Mouse (Mus musculus): ENCODE results near the gene Cdk11b. TPM values are rescaled to one million over a fixed set of nuclear protein-coding genes. Genes with fewer than 3 reads are reported as not detected.

The Cdk11b gene
- polyA plus RNA-seq, 1 experiment from 2014 or later = 72.9 TPM

GRCm38 (mm10) chr4:155653451-155654182 is 29.0 kb downstream of the Cdk11b start:
- Histone ChIP-seq H3K4me3 (ENCODE audit: low read depth, low read length) (peak overlapping the region; percentile 34), H3K27ac (ENCODE audit: low read depth, low read length) (no peak overlapping the region), H3K36me3 (ENCODE audit: control insufficient read depth, insufficient read depth, low read length) (peaks cover 20% of the 10 kb centered on the region), H3K4me1 (ENCODE audit: control insufficient read depth, insufficient read depth, low read length) (peaks cover 23% of the 10 kb centered on the region), H3K9ac (ENCODE audit: low read length) (peak overlapping the region; percentile 60), H3K9me3 (ENCODE audit: control insufficient read depth, low read length) (no peaks in the 10 kb centered on the region), H3K4me2 (peak overlapping the region; percentile 72), H3K27me3 (ENCODE audit: control insufficient read depth, insufficient read depth, low read length) (peaks cover 55% of the 10 kb centered on the region)
- peak; percentile 43 for ATAC-seq (ENCODE audit: low FRiP score)
- DNase-seq (ENCODE audit: low spot score, missing footprints) = peak; percentile 95
- under 1% methylated on average over 31 of the region's 31 CpGs for WGBS

- peaks cover 23% of the 10 kb centered on the region for H3K4me1 ChIP-seq (ENCODE audit: control insufficient read depth, insufficient read depth, low read length)
- 0 out of 2 replicates have a peak, but pooled peaks have one; percentile 10 for ATAC-seq (ENCODE audit: low FRiP score)
- H3K27me3 ChIP-seq (ENCODE audit: control insufficient read depth, insufficient read depth, low read length) = peaks cover 55% of the 10 kb centered on the region
- H3K9ac ChIP-seq (ENCODE audit: low read length) = peak overlapping the region; percentile 29
- no peak overlapping the region for H3K27ac ChIP-seq (ENCODE audit: low read depth, low read length)
- H3K9me3 ChIP-seq (ENCODE audit: control insufficient read depth, low read length) = no peaks in the 10 kb centered on the region
- H3K4me3 ChIP-seq (ENCODE audit: low read depth, low read length) = peak overlapping the region; percentile 34; the same call in 1 of the 2 replicates
- DNase-seq (ENCODE audit: low spot score, missing footprints) = no peak
- WGBS = 0% methylated on average over 6 of the region's 6 CpGs
- peak overlapping the region; percentile 72 for H3K4me2 ChIP-seq
- peaks cover 15% of the 10 kb centered on the region for H3K36me3 ChIP-seq (ENCODE audit: control insufficient read depth, insufficient read depth, low read length)
Measured at GRCm38 (mm10) chr4:155654183-155654455, 29.5 kb downstream of the Cdk11b start.

- H3K4me3 ChIP-seq (ENCODE audit: low read depth, low read length) = peak overlapping the region; percentile 34
- DNase-seq (ENCODE audit: low spot score, missing footprints) (peak; percentile 93), ATAC-seq (ENCODE audit: low FRiP score) (peak; percentile 47)
- H3K4me1 ChIP-seq (ENCODE audit: control insufficient read depth, insufficient read depth, low read length) = peaks cover 23% of the 10 kb centered on the region
- peaks cover 10% of the 10 kb centered on the region for H3K36me3 ChIP-seq (ENCODE audit: control insufficient read depth, insufficient read depth, low read length)
- WGBS = 1% methylated on average over 52 of the region's 52 CpGs
- no peak overlapping the region for H3K27ac ChIP-seq (ENCODE audit: low read depth, low read length)
- no peaks in the 10 kb centered on the region for H3K9me3 ChIP-seq (ENCODE audit: control insufficient read depth, low read length)
- H3K4me2 ChIP-seq = peak overlapping the region; percentile 72
- H3K9ac ChIP-seq (ENCODE audit: low read length) = peak overlapping the region; percentile 29; the same call in 1 of the 2 replicates
- peaks cover 55% of the 10 kb centered on the region for H3K27me3 ChIP-seq (ENCODE audit: control insufficient read depth, insufficient read depth, low read length)
Measured at GRCm38 (mm10) chr4:155654456-155655298, 30.0 kb downstream of the Cdk11b start.

GRCm38 (mm10) chr4:155656214-155656751 is 31.6 kb downstream of the Cdk11b start:
- ATAC-seq (ENCODE audit: low FRiP score) (no peak), DNase-seq (ENCODE audit: low spot score, missing footprints) (no peak)
- no peak overlapping the region for H3K27ac ChIP-seq (ENCODE audit: low read depth, low read length)
- 92% methylated on average over 13 of the region's 13 CpGs for WGBS
- H3K27me3 ChIP-seq (ENCODE audit: control insufficient read depth, insufficient read depth, low read length) = peaks cover 50% of the 10 kb centered on the region
- peaks cover under 1% of the 10 kb centered on the region; the same call in 1 of the 2 replicates for H3K36me3 ChIP-seq (ENCODE audit: control insufficient read depth, insufficient read depth, low read length)
- H3K9me3 ChIP-seq (ENCODE audit: control insufficient read depth, low read length) = no peaks in the 10 kb centered on the region
- no peak overlapping the region for H3K4me2 ChIP-seq
- no peak overlapping the region for H3K4me3 ChIP-seq (ENCODE audit: low read depth, low read length)
- H3K4me1 ChIP-seq (ENCODE audit: control insufficient read depth, insufficient read depth, low read length) = peaks cover 23% of the 10 kb centered on the region
- H3K9ac ChIP-seq (ENCODE audit: low read length) = no peak overlapping the region

- no peak overlapping the region for H3K9ac ChIP-seq (ENCODE audit: low read length)
- DNase-seq (ENCODE audit: low spot score, missing footprints) = no peak
- peaks cover 24% of the 10 kb centered on the region for H3K27me3 ChIP-seq (ENCODE audit: control insufficient read depth, insufficient read depth, low read length)
- no peak overlapping the region for H3K4me2 ChIP-seq
- no peak for ATAC-seq (ENCODE audit: low FRiP score)
- no peak overlapping the region for H3K4me3 ChIP-seq (ENCODE audit: low read depth, low read length)
- peaks cover 10% of the 10 kb centered on the region for H3K4me1 ChIP-seq (ENCODE audit: control insufficient read depth, insufficient read depth, low read length)
- 92% methylated on average over 8 of the region's 10 CpGs for WGBS
- no peaks in the 10 kb centered on the region for H3K36me3 ChIP-seq (ENCODE audit: control insufficient read depth, insufficient read depth, low read length)
- no peak overlapping the region for H3K27ac ChIP-seq (ENCODE audit: low read depth, low read length)
- H3K9me3 ChIP-seq (ENCODE audit: control insufficient read depth, low read length) = no peaks in the 10 kb centered on the region
Measured at GRCm38 (mm10) chr4:155658961-155659360, 34.3 kb downstream of the Cdk11b start.

- H3K27me3 ChIP-seq (ENCODE audit: control insufficient read depth, insufficient read depth, low read length) = peaks cover 7% of the 10 kb centered on the region
- ATAC-seq (ENCODE audit: low FRiP score) = no peak
- no peak overlapping the region for H3K4me3 ChIP-seq (ENCODE audit: low read depth, low read length)
- no peak for DNase-seq (ENCODE audit: low spot score, missing footprints)
- H3K4me2 ChIP-seq = no peak overlapping the region
- no peaks in the 10 kb centered on the region for H3K36me3 ChIP-seq (ENCODE audit: control insufficient read depth, insufficient read depth, low read length)
- H3K4me1 ChIP-seq (ENCODE audit: control insufficient read depth, insufficient read depth, low read length) = no peaks in the 10 kb centered on the region
- H3K9ac ChIP-seq (ENCODE audit: low read length) = no peak overlapping the region
- no peak overlapping the region for H3K27ac ChIP-seq (ENCODE audit: low read depth, low read length)
- whole genome bisulfite sequencing = 90% methylated on average over 12 of the region's 12 CpGs
- no peaks in the 10 kb centered on the region for H3K9me3 ChIP-seq (ENCODE audit: control insufficient read depth, low read length)
Measured at GRCm38 (mm10) chr4:155660641-155661040, 36.0 kb downstream of the Cdk11b start.

GRCm38 (mm10) chr4:155666903-155667302 is 42.2 kb downstream of the Cdk11b start:
- ATAC-seq (ENCODE audit: low FRiP score) (no peak), DNase-seq (ENCODE audit: low spot score, missing footprints) (no peak)
- no peaks in the 10 kb centered on the region for H3K27me3 ChIP-seq (ENCODE audit: control insufficient read depth, insufficient read depth, low read length)
- no peak overlapping the region for H3K27ac ChIP-seq (ENCODE audit: low read depth, low read length)
- H3K4me3 ChIP-seq (ENCODE audit: low read depth, low read length) = no peak overlapping the region
- H3K9ac ChIP-seq (ENCODE audit: low read length) = no peak overlapping the region
- no peaks in the 10 kb centered on the region for H3K9me3 ChIP-seq (ENCODE audit: control insufficient read depth, low read length)
- H3K4me1 ChIP-seq (ENCODE audit: control insufficient read depth, insufficient read depth, low read length) = peaks cover 6% of the 10 kb centered on the region; the same call in 1 of the 2 replicates
- no peak overlapping the region for H3K4me2 ChIP-seq
- H3K36me3 ChIP-seq (ENCODE audit: control insufficient read depth, insufficient read depth, low read length) = no peaks in the 10 kb centered on the region

- peak within 1 kb of the TSS; percentile 55; the same call in 1 of the 2 replicates for H3K27ac ChIP-seq (ENCODE audit: low read depth, low read length)
- H3K36me3 ChIP-seq (ENCODE audit: control insufficient read depth, insufficient read depth, low read length) = no peaks in the 10 kb centered on the region
- H3K4me3 ChIP-seq (ENCODE audit: low read depth, low read length) = peak within 1 kb of the TSS; percentile 79
- H3K4me1 ChIP-seq (ENCODE audit: control insufficient read depth, insufficient read depth, low read length) = peaks cover 6% of the 10 kb centered on the region; the same call in 1 of the 2 replicates
- peak; percentile 99 for ATAC-seq (ENCODE audit: low FRiP score)
- peak within 1 kb of the TSS; percentile 84 for H3K4me2 ChIP-seq
- 1% methylated on average over 73 of the region's 73 CpGs for WGBS
- DNase-seq (ENCODE audit: low spot score, missing footprints) = peak; percentile 99
- no peaks in the 10 kb centered on the region for H3K9me3 ChIP-seq (ENCODE audit: control insufficient read depth, low read length)
- H3K27me3 ChIP-seq (ENCODE audit: control insufficient read depth, insufficient read depth, low read length) = no peaks in the 10 kb centered on the region
- H3K9ac ChIP-seq (ENCODE audit: low read length) = peak within 1 kb of the TSS; percentile 78
Measured at GRCm38 (mm10) chr4:155668689-155669597, 44.3 kb downstream of the Cdk11b start, which contains the start of gene Mib2. Mib2 (minus strand) TSS chr4:155669198.
